Mouse (Mus musculus): ENCODE results near the gene Selenon. TPM values are rescaled to one million over a fixed set of nuclear protein-coding genes. Genes with fewer than 3 reads are reported as not detected.

The Selenon gene
- total RNA-seq (2021), result 10 to 100 TPM; 18.1 to 20.0 TPM
- long read RNA-seq, transcript Selenon-201 (12 exons, 3,445 nt), result major isoform, 19 of 27 reads
- long read RNA-seq, partial matches to known transcripts, result 1 of 27 reads
- long read RNA-seq, other reads (novel, unspliced or antisense), result 7 of 27 reads

DNA sequence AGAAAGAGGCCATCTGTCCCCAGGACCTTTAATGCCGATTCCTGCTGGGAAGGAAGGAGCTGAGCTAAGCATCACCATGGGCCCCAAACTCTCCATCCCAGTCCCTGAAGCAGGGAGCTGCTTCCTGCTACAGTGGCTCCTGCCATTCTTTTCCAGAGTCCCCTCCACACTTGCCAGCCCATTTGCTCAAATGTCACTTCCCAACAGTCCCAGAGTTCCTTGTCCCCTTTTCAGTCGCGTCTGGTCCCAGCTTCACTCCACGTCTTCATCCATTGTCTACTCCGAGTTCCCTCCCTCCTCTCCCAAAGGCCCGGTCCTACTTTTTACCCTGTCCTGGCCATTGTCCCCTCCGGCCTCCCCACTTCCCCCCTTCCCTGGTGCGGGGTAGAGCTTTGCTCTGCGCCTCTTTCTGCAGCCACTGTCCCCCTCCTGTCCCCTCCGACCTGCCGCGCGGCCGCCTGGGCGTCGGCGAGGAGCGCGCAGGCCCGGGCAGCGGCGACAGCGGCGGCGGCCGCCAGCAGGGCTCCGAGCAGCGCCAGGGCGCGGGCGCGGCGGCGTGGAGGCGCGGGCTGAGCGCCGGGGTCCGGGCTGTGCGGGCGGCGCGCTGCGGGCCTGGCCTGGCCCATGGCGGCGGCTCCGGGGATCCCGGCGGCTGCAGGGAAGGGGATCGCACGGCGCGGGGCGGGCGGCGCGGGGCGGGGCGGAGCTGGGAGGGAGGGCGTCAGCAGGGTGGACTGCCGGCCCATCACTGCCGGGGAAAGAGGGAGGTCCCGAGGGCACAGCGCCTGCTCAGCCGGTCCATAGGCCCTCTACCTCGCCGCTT lies at the start of gene Selenon:
TSS of gene Selenon (minus strand) at position 673 of the 823 bp plus-strand sequence.
- DNase-seq (ENCODE audit: low spot score in 2 of 2), result no peak

DNA sequence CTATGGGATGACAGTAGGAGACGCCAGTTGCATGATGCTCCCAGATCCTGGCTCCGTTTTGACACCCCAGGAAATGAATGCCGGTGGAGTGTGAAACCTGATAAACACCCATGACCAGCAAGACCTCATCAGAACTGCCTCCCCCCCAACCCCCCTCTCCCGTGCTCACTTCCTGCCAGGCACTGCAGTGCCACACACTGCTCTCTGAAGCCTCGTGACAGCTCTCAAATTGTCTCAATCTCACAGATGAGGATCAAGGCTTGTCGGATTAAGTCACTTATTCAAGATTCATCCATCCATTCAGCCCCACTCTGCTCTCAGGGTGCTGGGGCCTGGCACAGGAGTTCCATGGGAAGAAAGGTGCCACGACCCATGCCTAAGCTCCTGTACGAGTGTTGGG lies 49.4 kb upstream of the Selenon start:
- DNase-seq (ENCODE audit: low spot score in 2 of 2), result no peak

DNA sequence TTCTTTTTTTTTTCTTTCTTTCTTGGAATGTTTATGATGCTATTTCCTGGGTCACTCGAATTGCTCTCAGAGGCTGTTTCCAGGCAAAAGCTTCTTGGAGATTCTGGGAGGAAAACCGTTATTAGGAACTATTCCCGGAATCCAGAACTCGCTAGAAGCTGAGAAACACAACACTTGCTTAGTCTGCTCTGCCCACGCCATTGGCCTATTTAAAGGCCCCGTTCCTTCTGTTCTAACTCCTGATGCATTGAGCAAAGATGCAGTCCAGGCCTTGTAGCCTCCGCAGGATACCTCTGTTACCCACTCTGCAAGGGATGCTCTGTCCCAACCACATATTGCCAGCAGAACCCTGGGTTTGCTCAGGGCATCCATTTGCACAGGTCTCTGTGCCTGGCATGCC lies 48.8 kb upstream of the Selenon start:
- DNase-seq (ENCODE audit: low spot score in 2 of 2), result peak in 1 of 2 experiments; percentile 71

DNA sequence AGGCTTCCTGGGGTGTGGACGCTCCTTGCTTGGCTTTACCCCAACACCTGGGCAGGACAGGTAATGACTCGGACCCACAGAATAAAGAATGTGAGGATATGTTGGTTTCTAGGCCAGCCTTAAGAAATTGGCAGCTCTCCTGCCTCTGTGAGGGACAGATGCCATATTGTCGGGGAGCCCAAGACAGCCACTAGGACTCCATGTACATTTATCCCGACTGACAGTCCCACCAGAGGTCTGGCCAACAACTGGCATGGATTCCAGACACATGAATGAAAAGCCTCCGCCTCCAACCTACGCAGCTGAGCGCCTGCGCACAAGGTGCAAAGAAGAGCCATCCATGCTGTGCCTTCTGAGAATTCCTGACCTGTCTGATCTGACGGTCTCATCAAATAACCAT lies 48.1 kb upstream of the Selenon start:
- DNase-seq (ENCODE audit: low spot score in 2 of 2), result no peak

DNA sequence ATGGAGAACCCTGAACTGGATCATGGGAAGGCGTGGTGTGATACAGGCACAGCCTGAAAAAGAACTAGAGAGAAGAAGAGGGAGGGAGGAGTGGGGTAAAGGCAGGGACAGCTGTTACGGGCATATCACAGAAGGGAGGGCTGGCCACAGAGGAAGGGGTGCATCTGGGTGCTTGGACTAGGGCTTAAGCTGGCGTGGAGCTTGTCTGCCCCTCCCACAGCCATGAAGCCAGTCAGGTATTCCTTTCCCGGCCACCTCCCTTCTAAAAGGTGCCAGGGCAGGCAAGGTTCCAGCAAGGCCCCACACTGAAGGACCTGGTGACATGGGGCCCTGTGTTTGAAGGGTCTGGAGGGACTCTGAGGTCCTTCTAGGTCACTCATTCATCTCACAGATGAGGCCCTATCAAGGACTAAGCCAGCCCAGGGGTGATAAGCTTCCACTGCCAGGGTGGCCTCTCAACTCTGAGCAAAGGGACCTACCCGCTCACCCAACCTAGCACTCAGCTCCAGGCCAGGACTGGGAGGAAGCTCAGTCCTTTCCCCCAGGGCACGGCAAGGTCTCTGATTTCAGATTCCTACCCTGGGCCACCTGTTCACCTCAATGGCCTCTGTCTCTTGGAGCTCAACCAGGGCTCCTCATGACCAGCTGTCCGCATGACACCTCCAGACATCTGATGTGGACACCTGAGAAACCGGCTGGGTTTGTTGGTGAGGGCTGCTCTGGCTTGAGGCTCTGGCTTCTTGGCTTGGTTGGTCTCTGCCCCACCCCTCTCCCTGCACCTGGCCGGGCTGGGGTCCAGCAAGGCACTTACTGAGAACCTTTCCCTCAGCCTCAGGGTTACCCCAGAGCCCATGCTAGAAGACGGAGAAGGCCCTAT lies 45.1 kb upstream of the Selenon start:
- DNase-seq (ENCODE audit: low spot score in 2 of 2), result no peak

DNA sequence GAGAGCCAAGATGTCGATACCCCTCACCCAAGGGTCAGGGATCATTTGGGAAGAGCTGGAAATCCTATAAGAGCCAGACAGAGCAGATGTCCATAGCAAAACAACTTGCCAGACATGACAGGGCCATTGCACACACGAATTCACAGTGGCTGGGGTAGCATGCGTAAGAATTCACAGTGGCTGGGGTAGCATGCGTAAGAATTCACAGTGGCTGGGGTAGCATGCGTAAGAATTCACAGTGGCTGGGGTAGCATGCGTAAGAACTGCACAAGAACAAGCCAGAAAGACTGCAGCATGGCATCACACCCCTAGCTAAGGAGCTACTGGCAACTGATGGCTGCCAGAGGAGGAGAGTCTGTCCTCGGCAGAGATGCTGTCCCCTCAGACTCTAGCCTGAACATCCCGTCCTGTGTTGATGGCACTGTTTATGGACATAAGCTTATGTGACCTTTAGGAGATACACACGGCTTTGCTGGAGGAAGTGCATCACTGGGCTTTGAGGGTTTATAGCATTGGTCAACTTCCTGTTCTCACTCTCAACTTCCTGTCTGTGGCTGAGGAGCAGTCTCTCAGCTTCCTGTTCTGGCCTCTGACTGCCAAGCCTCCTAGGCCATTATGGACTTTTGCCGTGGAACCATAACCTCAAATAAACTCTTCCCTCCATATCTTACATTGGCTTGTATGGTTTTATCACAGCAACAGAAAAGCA lies 42.9 kb upstream of the Selenon start:
- no peak for DNase-seq (ENCODE audit: low spot score in 2 of 2)

DNA sequence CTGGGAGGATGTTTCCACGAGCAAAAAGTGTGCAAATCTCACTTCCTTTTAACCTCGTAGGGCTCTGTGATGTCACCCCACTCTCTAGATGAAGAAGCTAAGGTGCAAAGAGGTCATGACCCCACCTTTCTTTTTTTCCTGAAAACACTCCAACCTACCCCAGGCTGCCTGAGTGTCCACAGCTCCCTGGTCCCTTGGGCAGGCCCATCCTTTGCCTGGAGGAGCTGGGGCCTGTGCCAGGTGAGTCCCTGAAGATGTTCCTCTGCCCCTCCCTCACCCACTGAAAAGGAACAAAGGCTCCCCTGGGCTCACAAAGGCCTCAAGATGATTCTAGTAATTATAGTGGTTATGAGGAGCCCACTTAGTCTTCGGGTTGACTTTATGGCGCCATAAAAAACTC lies 40.5 kb upstream of the Selenon start:
- no peak for DNase-seq (ENCODE audit: low spot score in 2 of 2)

DNA sequence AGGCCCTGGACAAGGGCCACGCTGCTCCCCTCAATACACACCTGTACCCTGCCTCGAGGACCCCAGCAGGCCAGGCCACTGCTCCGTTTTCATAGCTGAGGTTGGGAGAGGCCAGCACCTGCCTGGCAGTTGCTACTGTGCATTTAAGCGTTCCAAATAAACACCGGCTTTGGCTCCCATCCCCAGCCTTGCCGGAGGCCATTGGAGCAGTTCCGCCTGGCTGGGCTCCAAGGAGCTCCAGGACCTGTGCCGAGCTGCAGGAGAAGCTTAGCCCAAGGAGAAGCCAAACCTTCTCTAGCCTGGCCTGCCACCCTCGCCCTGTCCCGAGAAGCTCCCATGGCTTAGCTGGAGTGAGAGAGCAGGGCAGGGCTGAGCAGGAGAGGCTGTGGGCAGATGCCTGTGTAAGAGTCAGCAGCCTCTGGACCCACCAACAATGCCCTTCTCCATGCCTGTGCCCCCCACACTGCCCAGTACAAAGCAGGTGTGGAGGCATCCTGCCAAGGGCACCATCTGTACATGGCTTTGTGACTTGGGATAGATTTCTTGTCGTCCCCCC lies 39.6 kb upstream of the Selenon start:
- DNase-seq (ENCODE audit: low spot score in 2 of 2), result peak in 1 of 2 experiments; percentile 48

DNA sequence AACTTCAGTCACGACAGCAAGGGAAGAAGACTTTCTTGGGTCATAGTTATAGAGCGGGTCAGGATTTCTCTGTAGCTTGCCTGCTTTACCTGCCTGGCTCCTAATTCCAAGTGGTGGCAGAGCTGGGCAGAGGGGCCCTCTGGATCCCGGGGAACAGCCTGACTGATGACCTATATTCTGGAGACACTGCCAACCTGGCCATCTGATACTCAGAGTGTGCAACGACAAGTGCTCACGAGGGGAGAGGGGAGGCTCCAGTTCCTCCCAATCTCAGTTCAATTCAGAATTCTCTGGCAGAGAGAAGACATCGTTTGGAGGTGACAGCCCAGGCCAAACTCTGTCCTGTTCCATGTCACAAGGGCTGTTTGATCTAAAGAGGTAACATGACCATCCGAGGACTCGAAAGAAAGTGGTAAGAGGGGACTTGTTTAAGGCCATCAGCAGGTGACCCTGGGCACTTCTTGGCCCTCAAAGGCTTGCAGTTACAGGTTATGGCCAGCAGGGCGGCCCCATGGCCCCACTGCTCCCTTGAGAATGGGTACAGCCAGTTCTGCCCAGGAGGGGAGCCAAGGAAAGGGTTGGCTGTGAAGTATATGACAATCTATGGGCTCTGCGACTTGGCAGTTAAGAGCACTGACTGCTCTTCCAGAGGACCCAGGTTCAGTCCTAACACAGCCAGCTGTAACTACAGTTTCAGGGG lies 38.4 kb upstream of the Selenon start:
- DNase-seq (ENCODE audit: low spot score in 2 of 2), result no peak

DNA sequence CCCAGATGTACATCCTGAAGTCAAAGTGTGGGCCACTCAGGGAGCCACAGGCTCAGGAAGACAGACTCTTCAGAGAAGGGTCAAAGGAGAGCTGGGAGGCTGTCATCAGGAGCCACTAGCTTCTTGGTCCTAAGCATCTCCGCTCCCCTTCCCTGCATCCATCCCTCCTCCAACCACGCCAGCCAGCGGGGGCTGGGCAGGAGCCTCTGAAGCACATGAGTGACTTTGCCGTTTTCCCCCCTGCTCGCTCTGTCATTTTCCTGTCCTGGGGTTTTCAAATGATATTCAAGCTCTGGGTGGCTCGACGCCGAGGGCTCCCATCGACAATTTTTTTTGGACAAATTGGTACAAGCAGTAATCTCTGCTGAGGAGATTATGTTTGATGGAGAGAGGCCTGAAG lies 37.8 kb upstream of the Selenon start:
- no peak for DNase-seq (ENCODE audit: low spot score in 2 of 2)

DNA sequence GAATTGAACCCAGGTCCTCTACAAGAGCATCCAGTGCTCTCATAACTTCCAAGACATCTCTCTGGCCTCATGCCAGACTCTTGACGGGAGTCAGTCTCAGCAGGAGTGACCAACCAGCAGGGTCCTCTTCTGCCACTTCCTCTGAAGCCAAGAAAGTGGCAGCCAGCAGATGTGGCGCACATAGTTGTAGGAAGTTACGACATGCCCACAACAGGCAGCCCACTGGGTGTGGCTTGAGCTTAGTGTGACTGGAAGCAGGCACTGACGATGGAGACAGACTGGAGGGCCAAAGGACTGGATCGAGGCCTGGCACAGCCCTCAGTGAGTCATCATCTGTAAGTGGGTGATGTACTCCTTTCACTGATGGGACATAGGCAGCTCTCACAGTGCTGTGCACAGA lies 37.0 kb upstream of the Selenon start:
- no peak for DNase-seq (ENCODE audit: low spot score in 2 of 2)

DNA sequence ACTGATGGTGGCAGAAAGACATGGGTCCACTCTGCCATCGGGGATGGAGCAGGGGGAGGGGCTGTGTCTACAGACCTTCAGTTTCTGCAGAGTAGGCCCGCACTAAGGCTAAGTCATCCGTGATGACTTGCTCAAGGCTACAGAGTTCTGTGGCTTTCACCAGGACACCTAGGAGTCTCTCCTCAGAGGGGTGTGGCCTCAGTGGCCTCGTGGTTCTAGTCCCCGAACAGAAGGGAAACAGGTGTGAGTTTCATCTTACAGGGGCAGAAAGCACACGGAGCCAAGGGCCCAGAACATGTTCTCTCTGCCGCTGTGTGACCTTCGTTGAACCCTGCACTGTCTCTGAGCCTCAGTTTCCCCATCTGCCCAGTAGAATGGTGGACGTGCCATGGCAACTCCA lies 36.3 kb upstream of the Selenon start:
- DNase-seq (ENCODE audit: low spot score in 2 of 2), result no peak

DNA sequence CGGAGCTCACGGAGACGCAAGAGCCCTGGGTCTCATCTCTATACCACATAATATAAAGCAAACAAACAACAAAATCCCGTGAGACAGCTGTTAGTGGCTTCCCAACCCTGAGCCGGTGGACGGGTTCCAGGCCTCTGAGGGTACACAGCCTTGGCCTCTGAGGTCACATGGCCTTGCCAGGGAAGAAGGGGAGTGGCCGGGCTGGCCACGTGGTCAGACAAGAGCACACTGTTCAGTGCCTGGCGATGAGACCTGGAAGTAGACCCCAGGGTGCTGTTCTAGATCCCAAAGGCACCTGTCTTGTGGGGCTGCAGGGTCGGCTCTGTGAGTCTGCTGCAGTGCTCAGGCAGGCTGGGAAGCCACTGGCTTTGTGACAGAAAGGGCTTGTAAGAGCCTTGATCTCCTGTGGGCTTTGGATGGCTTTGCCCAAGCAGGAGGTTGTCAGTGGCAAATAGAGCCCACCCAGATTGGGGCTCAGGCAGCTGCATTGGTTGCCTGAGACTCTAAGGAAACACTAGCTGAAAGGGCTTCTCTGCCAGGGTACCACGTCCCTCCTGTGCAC lies 35.8 kb upstream of the Selenon start:
- DNase-seq (ENCODE audit: low spot score in 2 of 2), result no peak

DNA sequence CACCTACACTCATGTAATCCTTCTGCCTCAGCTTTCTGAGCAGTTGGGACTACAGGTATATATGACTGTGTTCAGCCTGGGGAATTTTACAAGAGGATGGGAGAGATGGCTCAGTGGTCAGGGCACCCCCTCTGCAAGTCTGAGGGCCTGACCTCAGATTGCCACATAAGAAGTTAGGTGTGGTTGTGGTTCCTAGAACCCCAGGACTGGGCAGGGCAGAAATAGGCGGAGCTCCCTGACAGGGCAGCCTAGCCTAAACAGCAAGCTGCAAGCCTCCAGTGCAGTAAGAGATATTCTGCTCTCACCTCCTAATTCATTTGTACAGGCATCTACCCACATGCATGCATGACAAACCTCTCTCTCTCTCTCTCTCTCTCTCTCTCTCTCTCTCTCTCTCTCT lies 34.7 kb upstream of the Selenon start:
- DNase-seq (ENCODE audit: low spot score in 2 of 2), result no peak

DNA sequence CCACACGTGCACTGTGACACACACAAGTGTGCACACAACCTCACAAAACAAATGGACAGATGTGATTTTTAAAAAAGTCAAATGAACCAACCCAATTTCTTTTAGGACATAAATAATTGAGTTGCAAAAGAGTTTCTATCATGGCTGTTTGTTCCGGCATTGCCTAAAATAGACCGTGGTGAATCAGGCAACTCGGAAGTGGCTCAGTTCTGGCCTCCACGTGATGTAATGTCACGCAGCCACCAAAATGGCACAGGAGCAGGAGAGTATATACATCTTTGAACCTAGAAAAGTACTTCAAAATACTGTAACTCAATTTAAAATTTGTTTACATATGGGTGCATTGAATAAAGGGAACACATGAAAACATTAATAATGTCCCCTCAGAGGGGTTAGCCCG lies 34.2 kb upstream of the Selenon start:
- no peak for DNase-seq (ENCODE audit: low spot score in 2 of 2)

DNA sequence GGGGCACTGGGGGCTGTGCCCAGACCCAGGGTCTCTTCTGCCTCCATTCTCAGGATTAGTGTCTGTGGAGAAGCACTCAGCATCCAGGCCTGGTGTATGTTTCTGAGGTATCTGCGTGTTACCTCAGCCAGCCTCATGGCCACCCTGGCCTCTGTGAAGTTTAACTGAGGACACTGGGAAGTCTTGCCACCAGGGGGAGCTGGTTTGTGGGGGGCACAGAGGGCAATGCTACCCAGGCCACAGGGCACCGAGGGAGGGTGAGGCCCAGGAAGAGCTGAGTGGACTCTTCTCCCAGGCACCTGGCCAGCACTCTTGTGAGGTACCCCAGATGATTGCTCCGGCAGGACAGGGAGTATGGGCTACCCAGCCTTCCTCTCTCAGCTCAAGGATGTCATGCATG lies 31.5 kb upstream of the Selenon start:
- DNase-seq (ENCODE audit: low spot score in 2 of 2), result no peak

DNA sequence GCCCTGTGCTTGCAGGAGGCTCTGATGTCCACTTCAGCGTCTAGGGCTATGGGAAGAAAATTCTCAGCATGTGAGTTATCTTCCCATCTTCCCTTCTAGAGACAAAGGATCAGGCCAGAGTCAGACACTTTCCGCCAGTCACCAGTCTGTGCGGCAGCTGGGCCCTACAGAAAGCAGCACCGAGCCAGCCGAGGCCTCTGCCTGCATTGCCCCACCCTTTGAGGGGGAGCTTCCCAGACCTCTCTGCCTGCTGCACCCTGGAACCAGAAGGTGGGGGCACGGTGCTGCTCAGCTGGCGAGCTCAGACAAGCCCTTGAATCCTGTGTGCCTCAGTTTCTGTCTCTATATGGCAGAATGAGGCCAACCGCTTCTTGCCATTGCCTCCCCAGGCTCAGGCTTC lies 29.4 kb upstream of the Selenon start:
- no peak for DNase-seq (ENCODE audit: low spot score in 2 of 2)

DNA sequence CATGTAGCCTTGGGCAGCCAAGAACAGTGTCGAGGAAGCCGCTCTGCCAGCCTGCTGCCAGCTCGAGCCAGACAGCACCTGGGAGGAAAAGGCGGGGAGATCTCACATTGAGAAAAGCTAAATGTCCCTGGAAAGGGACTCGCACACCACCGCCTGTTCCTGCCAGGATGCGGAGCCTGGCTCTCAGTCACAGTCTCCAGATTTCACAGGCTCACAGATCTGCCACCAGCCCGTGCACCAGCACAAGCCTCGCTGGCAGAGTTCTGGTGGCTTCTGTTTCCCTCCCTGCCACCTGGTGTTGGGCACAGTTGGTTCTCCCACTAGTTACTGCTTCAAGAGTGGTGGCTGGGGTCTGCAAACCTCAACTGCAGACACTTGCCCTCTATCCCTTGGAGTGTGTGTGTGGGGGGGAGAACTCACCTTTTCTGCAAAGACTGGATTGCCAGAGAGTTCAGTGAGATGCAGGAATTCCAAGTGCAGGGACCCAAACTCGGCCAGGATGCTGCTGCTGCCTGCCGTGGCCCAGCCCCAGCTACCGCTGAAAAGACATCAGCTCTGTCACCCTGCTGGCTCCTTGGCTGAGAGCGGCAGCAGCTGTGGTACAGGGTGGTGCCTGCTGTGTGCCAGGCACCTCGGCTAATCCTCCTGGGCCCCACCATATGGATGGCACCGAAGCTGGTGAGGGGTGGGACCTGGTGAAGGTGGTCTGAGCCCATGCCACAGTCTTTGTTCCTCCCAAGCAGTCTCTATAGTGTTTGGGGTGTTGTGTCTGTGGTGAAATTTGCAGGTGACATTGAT lies 28.6 kb upstream of the Selenon start:
- peak; percentile 83 to 93 for DNase-seq (ENCODE audit: low spot score in 2 of 2)

DNA sequence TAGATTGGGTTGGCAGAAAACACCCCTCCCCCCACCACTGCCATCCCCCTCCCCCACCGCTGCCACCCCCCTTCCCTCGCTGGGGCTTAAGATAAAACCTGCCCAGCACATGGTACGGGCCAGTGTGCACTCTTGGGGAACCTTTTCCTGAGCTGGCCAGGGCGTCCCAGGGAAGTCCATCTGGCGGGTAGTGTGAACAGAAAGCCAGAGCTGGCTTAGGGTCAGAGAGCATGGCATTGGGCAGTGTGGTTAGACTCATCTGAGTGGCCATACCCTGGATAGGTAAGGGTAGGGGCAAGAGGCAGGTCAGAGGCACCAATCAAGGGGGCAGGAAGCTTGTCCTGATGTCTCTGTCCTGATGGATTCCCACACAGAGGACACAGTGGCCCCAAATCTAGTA lies 27.7 kb upstream of the Selenon start:
- no peak for DNase-seq (ENCODE audit: low spot score in 2 of 2)
